Mouse (Mus musculus): ENCODE measurements around the gene Arf3.

Gene Arf3

DNA sequence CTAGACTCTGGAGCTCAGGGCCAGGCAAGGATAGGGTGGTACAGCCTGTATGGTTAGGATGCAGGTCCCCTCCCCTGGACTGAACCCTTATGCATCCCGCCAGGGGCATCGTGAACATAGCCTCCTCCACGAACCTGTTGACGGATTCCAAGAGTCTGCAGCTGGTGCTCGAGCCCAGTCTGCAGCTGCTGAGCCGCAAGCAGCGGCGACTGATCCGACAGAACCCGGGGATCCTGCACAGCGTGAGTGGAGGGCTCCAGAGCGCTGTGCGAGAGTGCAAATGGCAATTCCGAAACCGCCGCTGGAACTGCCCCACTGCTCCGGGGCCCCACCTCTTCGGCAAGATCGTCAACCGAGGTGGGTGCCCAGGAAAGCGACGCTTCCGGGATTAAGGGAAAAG is 27.7 kb upstream of the Arf3 start:
- DNase-seq (ENCODE audit: low read depth, low spot score), result peak; percentile 34

DNA sequence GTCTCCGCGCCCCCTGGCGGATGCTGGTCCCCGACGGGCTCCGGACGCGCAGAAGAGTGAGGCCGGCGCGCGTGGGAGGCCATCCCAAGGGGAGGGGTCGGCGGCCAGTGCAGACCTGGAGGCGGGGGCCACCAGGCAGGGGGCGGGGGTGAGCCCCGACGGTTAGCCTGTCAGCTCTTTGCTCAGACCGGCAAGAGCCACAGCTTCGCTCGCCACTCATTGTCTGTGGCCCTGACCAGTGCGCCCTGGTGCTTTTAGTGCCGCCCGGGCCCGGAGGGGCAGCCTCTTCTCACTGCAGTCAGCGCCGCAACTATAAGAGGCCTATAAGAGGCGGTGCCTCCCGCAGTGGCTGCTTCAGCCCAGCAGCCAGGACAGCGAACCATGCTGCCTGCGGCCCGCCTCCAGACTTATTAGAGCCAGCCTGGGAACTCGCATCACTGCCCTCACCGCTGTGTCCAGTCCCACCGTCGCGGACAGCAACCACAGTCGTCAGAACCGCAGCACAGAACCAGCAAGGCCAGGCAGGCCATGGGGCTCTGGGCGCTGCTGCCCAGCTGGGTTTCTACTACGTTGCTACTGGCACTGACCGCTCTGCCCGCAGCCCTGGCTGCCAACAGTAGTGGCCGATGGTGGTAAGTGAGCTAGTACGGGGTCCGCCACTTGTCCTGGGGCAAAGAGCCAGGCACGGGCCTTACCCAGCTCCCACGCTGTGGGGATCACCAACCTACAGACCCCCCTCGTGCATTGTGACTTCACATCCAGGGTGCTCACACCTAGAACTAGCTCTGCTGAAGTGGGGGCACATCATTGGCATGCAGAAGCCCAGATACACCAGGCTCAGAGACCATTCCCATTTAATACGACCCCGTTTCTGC is 26.9 kb upstream of the Arf3 start, which contains the start of gene Wnt1:
Gene Wnt1 (plus strand): TSS at position 197 of the 875 bp plus-strand sequence.
- peak; percentile 80 for DNase-seq (ENCODE audit: low read depth, low spot score)

DNA sequence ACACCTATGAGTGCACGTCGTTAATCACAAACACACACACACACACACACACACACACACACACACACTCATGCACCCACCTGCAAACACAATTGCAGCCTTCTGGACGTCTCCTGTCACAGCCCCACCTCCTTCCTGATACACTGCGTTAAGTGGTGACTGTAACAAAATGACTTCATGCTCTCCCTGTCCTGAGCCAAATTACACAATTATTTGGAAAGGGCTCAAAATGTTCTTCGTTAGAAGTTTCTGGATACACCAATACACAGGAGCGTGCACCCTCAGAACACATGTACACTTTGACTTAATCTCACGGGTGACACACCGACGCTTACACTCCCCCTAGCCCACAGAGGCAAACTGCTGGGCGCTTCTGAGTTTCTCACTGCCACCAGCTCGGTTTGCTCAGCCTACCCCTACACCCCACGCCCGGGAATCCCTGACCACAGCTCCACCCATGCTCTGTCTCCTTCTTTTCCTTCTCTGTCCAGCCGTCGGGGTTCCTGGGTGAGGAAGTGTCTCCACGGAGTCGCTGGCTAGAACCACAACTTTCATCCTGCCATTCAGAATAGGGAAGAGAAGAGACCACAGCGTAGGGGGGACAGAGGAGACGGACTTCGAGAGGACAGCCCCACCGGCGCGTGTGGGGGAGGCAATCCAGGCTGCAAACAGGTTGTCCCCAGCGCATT is 26.1 kb upstream of the Arf3 start:
- DNase-seq (ENCODE audit: low read depth, low spot score), result no peak

DNA sequence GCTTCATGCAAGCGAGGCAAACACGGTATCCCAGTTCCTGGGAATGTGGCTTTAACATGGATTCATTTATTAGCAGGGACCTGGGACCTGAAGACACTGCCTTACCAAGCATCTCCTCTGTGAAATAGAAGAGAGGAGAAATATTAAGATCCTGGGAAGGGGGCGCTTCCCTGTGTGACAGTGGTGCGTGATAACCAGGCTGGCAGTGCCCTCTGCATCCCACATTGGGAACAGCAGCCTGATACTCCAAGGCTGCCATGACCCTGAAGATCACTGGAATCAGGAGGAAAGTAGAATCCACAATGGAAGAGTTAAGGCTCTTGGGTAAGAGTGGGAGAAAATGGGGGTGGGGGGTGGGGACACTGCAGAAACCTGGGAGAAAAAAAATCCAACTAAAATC is 24.9 kb upstream of the Arf3 start:
- DNase-seq (ENCODE audit: low read depth, low spot score), result no peak

DNA sequence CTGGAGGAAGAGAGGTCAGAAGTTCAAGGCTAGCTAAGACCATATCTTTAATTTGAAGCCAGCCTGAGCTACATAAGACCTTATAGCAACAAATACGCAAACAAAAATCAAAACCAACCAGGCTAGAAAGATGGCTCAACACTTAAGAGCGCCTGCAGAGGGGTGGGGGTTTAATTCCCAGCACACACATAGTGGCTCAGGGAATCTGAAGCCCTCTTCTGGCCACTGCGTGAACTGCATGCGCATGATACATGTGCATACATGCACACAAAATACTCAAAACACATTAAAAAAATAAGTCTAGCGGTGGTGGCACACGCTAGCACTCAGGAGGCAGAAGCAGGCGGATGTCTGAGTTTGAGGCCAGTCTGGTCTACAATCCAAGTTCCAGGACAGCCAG is 22.7 kb upstream of the Arf3 start:
- DNase-seq (ENCODE audit: low read depth, low spot score), result peak; percentile 63

DNA sequence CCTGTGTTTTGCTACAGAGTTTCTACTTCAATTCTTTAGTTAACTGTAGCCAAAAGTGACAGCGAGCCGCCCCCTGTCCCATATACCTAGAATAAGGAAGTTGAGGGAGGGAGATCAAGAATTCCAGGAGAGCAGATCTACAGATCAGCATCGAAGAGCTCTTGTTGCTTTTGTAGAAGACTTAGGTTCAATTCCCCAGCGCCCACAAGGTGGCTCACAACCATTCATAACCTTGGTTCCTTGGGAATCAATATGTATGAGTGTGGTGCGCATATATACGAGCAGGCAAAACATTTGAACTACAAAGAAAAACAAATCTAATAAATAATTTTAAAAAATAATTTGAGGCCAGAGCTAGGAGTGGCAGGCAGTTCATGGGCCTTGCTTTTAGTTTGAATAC is 18.2 kb upstream of the Arf3 start:
- no peak for DNase-seq (ENCODE audit: low read depth, low spot score)

DNA sequence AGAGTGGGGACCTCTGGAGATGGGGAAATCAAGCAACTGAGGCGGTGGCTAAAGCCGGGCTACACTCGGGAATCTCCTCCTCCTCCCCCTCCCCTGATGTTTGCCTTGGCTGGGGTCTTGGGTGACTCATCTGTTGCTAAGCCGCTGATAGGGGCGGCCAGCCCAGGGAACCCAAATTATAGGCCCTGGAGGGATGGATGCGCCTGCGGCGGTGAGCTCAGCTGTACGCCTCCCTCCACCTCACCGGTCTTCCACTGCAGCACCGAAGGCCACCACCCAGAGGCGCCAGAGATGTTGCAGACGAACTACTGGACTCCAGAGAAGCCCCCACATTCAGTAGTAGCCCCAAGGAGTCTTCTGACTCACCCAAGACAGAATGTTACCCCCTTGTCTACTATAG is 17.6 kb upstream of the Arf3 start:
- DNase-seq (ENCODE audit: low read depth, low spot score), result no peak

DNA sequence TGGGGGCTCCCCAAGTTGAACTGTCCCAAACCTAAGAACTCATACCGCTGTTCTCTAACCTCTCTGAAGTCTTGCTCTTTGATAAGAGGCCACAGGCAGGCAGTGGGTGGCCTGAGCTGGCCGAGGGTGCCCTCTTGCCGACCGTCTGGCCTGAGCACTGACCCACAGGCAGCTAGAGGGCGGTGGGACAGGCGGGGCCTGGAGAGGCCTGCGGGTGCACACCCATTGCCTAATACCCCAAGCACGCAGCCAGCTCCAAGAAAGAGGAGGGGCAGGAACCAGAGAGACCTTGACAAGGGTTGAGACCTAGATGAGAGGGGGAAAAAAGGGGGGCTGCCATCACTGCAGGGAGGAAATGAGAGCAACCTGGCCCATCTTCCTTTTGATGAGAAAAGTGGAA is 17.1 kb upstream of the Arf3 start:
- no peak for DNase-seq (ENCODE audit: low read depth, low spot score)

DNA sequence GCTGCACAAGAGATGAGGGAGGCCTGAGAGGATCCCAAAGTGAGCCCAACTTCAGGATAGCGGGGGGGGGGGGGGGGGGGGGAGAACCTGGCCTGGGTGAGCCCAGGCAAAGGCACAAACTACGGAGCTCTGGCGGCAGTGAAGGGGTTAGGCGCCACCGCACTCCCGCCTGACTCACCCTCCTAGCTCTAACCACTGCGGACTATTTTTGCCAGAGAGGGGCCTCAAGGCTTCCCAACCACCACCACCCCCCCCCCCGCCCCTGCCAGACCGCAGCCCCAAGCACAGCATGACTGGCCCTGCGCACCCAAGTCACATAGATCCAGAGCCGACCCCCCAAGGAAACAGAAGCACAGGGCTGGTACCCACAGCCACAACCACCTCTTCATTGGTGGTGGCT is 15.8 kb upstream of the Arf3 start:
- DNase-seq (ENCODE audit: low read depth, low spot score), result no peak

DNA sequence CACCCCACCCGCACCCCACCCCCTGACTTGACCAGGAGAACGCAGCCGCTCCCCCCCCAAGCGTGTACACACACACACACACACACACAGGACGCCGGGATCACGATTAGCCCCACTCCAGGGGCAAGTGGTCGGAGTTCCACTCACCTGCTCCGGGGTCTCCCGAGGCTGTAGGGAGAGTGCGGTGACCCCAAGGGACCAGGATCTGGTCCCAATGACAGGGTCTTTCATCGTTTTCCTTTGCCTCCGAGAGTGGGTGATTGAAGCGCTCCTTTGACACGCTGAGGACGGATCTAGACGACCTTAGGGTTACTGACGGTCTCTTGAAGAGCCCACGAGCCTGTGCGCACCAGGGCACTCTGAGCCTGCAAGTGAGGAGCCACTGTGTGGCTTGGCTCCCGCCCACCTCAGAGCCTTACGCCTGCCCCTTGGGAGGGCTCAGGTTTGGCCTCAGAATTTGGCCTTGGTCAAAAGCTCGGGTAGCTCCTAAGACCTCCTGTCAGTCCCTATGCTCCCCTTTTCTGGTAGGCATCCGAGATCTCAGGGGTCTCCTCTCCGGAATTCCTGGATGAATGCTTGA is 15.3 kb upstream of the Arf3 start:
- DNase-seq (ENCODE audit: low read depth, low spot score), result no peak

DNA sequence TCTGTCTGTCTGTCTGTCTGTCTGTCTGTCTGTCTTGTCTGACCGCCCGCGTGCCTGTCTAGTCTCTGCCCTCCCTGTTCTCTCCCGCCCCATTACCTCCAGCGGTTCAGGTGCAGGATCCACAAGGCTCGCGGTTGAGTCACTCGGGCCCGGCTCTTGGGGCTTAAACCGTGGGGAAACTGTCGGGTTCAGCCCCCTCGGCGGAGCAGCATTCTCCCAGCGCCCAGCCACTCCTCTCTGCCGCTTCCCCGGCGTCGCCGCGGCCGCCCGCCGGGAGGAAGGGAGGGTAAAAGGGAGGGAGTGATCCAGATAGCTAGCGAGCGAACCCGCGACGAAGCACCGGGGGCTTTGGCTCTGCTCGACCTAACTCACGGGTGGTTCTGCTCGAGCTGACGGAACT is 14.7 kb upstream of the Arf3 start, which contains the start of gene Wnt10b:
Gene Wnt10b (minus strand): TSS at position 389 of the 400 bp plus-strand sequence.
- DNase-seq (ENCODE audit: low read depth, low spot score), result peak; percentile 46

DNA sequence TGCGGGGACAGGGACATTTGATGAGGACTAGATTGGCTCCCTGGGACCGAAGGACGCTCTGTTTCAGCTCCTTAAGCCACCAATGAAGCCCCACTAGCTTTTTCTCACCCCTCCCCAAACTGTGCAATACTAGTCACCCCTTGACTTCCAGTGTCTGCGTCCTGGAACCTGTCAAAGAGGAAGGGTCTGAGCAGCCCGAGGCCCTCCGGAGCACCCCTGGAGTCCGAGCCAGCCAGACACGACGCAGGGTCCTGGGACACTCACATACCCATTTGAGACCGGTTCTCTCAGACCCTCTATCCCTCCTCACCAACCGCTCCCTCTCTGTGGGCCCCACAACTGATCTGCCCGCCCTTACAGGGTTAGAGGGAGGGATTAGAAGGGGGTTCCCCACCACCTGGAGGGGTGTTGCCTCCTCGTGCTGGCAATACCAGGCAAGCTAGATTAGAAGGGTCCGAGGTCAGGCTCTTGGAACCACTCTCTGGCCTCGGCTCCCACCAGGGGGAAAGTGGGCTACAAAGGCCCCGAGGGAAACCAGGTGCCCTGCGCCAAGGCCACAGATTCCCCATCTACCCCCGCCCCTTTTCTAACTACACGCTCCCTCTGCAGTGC is 14.1 kb upstream of the Arf3 start:
- peak; percentile 38 for DNase-seq (ENCODE audit: low read depth, low spot score)

DNA sequence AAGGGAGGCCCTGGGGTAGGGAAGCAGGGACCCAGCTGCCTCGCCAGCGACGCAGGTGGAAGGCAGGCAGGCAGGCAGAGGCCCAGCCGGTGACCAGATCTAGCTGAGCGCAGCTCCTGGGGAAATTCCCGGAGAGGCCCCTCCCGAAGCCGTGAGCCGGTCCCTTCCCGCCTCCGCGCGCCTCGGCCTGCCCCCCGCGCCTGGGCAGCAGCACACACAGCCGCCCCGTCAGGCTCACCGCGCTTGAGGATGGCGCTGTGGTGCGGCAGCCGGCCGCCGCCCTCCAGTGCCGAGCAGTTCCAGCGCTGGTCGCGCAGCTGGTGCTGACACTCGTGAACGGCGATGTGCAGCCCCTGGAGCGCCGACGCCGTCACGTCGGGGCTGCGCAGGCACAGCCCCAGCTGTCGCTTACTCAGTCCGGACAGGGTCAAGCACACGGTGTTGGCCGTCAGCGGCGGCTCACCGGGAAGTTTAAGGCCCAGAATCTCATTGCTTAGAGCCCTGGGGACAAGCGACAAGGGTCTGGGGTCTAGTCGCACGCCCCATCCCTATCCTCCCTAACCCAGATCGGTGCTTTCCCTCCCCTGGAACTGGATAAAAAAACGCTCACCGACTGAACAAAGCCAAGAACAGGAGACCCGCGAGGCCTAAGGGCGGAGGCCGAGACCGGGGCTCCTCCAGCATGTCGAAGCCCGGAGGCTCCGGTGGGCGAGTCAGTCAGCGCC is 13.4 kb upstream of the Arf3 start:
- peak; percentile 79 for DNase-seq (ENCODE audit: low read depth, low spot score)

DNA sequence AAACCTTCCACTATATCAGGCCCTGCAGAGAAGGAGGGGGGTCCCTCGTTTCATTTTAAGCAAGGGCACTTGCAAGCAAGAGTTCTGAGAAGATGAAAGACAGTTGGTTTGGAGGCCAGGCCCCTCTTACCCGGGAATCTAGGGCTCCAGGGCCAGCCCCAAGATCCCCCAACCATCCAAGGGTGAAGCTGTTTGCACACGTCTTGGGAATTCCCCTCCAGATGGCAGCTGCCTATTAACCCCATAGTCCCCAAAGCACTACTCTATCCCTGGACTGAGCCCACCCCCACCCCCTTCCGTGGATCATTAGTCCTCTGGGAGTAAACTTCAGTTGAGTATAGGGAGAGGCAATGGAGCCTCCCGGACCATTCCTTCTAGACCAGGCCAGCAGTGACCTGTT is 12.5 kb upstream of the Arf3 start:
- no peak for DNase-seq (ENCODE audit: low read depth, low spot score)

DNA sequence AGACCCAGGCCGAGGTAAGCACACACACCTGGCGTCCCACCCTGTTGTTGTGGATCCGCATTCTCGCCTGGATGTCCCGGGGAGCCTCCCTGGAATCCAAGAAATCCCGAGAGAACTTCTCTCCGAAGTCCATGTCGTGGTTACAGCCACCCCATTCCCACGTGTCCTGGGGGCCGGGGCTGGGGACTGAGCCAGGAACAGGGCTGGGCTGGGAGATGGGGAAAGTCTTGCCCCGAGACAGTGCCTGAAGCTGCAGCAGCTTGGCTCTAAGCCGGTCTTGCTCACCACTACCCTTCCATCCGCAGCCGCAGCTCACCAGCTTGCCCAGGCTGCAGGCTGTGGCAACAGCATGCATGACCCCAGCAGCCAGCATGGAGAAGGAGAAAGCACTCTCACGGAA is 11.1 kb upstream of the Arf3 start:
- DNase-seq (ENCODE audit: low read depth, low spot score), result no peak

DNA sequence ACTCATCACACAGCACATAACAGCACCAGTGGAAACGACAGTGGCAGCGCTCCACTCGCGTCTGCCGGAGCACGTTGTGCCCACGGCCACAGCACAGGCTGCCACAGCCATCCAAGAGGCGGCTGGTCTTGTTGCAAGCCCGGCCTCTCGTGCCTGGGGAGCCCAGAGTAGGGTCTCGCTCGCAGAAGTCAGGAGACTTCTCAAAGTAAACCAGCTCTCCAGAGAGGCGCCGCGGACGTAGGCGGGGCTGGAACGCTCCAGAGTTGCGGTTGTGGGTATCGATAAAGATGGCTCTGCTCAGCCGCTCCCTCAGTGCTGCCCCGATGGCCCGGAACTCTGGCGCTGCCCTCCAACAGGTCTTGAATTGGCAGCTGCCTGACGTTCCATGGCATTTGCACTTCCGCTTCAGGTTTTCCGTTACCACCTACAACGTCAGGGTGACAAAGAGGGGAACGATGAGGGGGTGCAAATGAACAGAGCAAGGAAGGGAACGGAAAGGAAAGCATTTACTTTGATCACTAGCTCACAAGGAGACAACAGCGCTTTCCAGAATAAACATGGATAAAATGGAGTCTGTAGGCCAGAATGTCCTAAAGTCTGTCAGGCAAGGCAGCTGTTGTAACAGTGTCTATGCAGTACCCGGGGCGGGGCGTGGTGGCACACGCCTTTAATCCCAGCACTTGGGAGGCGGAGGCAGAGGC is 9.6 kb upstream of the Arf3 start:
- peak; percentile 81 for DNase-seq (ENCODE audit: low read depth, low spot score)

DNA sequence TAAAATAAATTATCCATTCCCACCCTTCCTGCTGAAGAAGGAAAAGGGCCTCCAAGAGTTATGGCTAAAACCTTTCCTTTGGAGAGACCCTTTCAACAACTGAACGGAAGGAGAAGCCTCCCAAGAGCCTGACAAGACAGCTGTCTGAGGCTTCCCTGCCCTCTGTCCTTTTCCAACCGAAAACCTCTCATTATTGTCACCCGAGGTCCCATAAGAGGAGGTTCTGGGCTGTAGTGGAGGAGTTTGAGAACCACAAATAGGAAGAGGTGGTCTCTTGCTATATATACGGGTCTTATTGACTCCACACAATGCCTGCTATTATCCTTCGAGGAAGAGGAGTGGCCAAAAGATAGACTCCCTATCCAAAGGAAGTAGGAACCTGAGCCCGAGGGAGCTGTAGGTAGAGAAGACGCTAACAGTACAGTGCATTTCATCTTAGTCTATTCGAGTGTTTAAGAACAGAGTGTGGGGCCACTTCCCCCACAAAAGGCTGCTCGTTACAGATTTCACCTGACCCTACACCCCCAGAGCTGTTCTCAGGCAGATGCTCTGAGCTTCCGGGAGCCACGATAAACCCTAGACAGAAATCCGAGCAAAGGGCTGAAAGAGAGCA is 8.9 kb upstream of the Arf3 start:
- no peak for DNase-seq (ENCODE audit: low read depth, low spot score)

DNA sequence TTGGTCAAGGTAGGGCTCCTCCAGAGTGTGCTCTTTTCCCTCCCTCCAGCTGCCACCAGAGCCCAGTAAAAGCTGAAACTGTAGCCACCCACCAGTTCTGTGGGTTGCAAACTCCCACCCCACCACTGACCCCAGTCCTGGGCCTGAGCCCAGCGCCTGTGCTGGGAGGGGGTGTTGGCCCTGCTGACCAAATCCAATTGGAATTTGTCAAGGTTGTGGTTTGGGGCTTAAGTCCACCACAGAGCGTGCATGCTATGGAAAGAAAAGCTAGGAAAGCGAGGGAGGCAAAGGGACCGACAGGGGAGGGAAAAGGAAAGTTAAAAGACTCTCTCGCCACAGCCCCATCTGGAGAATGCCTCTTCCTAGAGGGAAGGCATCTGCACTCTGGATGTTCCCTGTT is 5.2 kb upstream of the Arf3 start:
- DNase-seq (ENCODE audit: low read depth, low spot score), result no peak

DNA sequence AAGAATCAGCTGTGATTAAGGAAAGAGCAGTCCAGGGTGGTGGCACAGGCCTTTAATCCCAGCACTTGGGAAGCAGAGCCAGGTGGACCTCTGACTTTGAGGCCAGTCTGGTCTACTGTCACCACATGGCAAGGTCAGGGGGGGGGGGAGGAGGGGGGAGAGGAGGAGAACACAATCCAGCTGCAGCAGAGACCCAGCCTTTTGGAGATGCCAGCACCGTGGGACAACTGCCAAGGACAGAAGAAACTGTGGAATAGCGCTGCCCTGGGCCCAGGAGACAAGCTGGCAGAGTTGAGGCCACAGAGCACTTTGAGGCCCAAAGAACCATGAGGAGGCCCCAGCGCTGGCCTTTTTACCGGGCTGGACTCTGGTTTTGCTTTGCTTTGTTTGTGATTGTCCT is 2.9 kb upstream of the Arf3 start:
- no peak for DNase-seq (ENCODE audit: low read depth, low spot score)

DNA sequence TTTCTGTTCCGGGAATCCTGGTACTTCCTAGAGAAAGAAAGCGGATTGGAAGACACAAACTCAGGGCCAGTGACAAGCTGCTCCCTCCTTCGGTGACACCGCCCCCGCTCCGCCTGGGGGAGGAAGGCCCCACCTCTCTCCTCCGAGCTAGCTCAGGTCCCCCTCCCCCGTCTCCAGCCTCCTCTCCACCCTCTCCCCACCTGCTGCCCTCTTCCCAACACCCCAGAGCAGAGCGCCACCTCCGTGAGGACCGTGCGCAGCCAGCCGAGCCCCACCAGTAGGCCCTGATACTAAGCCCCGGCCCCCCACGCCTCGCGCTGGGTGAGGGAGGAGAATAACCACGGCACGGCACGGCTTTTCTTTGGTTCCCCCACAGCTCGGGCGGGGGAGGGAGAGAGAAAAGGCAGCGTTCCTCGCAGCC is 803 bp downstream of the Arf3 start:
- DNase-seq (ENCODE audit: low read depth, low spot score), result peak; percentile 76

Measured in CD4-positive, CD25-positive, alpha-beta regulatory T cell, adult 2 months (primary cell).